Mouse (Mus musculus): ENCODE results near the gene Sftpa1. TPM values are rescaled to one million over a fixed set of nuclear protein-coding genes. Genes with fewer than 3 reads are reported as not detected.

The Sftpa1 gene
- polyA plus RNA-seq, 1 experiment from 2014 or later, result not detected

DNA sequence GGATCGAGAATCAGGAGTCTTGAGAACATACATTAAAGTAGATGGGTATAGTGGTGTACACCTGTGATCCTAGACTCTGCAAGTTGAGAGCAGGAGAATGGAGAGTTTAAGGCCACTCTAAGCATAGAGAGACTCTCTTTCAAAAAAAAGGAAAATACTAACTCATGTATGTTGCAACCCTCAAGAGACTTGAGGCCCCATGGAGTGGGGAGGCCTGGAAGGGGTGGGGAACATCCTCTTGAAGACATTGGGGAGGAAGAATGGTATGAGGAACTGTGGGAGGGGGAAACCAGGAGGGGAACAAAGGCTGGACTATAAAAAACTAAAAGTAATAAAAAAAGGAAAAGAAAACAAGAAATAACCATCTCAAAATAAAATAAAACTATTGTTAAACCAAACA, 37.0 kb downstream of the Sftpa1 start:
- ATAC-seq (ENCODE audit: low FRiP score), result no peak
- H3K36me3 ChIP-seq, result no peaks in the 10 kb centered on the region
- no peak overlapping the region for H3K4me2 ChIP-seq
- no peaks in the 10 kb centered on the region for H3K4me1 ChIP-seq (replicated peaks)
- H3K9ac ChIP-seq, result no peak overlapping the region
- WGBS, result 95% methylated on average over 1 of the region's 1 CpGs
- no peak overlapping the region for H3K4me3 ChIP-seq
- H3K9me3 ChIP-seq, result no peaks in the 10 kb centered on the region
- no peaks in the 10 kb centered on the region for H3K27me3 ChIP-seq
- no peak overlapping the region for H3K27ac ChIP-seq

DNA sequence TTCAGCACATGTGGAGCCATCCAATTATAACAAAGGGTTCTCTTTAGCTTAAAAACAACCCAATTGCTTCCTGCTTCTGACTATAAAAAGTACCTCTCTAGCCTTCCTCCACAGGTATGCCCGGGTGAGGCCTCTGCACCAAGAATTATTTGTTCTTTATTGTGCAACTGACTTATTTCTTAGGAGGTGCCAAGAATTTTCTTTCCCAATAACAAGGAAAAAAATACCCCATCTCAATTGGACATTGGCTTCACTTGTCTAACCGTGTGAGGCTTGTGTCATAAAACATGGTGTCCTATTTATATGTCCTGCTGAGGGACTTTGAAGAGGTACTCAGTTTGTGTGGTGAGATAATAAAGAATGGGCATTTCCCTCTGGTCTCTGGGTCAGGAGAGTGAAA, 38.9 kb downstream of the Sftpa1 start:
- no peak overlapping the region for H3K4me3 ChIP-seq
- H3K36me3 ChIP-seq, result no peaks in the 10 kb centered on the region
- H3K4me1 ChIP-seq (replicated peaks), result no peaks in the 10 kb centered on the region
- H3K9me3 ChIP-seq, result no peaks in the 10 kb centered on the region
- H3K27ac ChIP-seq, result no peak overlapping the region
- H3K4me2 ChIP-seq, result no peak overlapping the region
- H3K9ac ChIP-seq, result no peak overlapping the region
- no peaks in the 10 kb centered on the region for H3K27me3 ChIP-seq
- 91% methylated on average over 2 of the region's 2 CpGs for WGBS
- no peak for ATAC-seq (ENCODE audit: low FRiP score)

DNA sequence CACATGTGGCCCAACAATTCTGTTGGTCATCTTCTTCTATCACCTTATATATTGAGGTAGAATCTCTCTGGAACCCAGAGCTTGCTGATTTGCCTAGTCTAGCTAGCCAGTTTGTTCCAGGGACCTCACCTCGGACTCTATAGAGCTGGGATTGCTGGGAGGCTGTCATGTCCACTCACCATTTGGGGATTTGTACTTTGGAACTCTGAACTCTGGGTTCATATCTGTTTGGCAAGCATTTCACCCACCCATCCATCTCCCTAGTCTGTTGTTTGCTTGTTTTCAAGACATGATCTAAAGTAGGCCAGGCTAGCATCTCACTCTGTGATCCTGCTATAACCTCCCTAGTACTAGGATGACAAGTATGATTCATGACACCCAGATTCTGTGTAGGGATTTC, 43.2 kb downstream of the Sftpa1 start:
- Histone ChIP-seq H3K4me3 (no peak overlapping the region), H3K4me1 (replicated peaks) (no peaks in the 10 kb centered on the region), H3K27me3 (no peaks in the 10 kb centered on the region), H3K4me2 (no peak overlapping the region), H3K27ac (no peak overlapping the region), H3K36me3 (no peaks in the 10 kb centered on the region), H3K9me3 (no peaks in the 10 kb centered on the region), H3K9ac (no peak overlapping the region)
- no peak for ATAC-seq (ENCODE audit: low FRiP score)
- WGBS, result 83% methylated on average over 1 of the region's 1 CpGs

DNA sequence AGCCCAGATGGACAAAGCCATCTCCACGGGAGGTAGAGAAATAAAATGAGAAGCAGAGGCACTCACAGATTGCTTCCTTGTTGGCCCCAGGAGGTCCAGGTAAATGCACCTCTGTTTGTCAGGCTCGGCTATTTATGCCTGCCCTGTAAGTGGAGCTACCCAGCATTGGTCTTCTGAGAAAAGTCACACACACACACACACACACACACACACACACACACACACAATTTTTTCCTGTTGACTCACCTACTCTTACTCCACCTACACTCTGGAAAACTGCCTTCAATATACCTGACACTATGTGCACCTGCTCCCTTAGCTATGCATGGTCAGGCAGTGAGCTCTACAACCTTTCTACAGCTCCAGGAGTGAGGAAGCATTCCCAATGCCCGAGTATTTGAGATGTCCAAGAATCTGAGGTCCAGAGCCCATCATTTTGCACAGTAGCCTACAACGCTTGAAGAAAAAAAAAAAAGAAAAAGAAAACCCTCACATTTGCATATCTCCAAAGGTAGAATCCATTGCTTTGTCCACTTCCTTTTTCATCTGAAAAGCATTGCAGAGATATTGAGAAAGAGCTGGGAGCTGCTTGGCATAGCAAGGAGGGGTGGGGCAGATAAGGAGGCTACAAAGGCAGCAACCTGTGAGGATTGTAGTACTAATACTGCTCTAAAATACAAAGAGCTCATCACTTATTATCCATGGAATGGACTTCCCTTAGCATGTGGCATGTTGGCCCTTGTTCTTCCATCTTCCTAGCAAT, 53.7 kb downstream of the Sftpa1 start, which contains the start of gene Sftpd:
Gene Sftpd (minus strand): TSS at position 91 of the 763 bp plus-strand sequence.
- H3K4me1 ChIP-seq (replicated peaks), result no peaks in the 10 kb centered on the region
- H3K4me3 ChIP-seq, result no peak within 1 kb of the TSS
- WGBS, result 81% methylated on average over 4 of the region's 4 CpGs
- no peak for ATAC-seq (ENCODE audit: low FRiP score)
- no peaks in the 10 kb centered on the region for H3K36me3 ChIP-seq
- H3K27ac ChIP-seq, result no peak within 1 kb of the TSS
- no peak within 1 kb of the TSS for H3K4me2 ChIP-seq
- H3K9me3 ChIP-seq, result no peaks in the 10 kb centered on the region
- H3K27me3 ChIP-seq, result no peaks in the 10 kb centered on the region
- H3K9ac ChIP-seq, result no peak within 1 kb of the TSS

Other genes with a start within 250 kb of the Sftpa1 start
- gene Sh2d4b, start 238.5 kb upstream of the Sftpa1 start, polyA plus RNA-seq (2015; fragmentation: Nextera tagmentation; extraction: Ambion mirVana), result 1.1 and 1.9 TPM in 2 replicates
- 76.4 and 77.0 TPM in 2 replicates for gene Tspan14, start 165.0 kb upstream of the Sftpa1 start, polyA plus RNA-seq (2015; fragmentation: Nextera tagmentation; extraction: Ambion mirVana)
- 78.5 and 81.6 TPM in 2 replicates for gene Fam213a, start 118.0 kb upstream of the Sftpa1 start, polyA plus RNA-seq (2015; fragmentation: Nextera tagmentation; extraction: Ambion mirVana)
- gene Dydc2, start 62.6 kb upstream of the Sftpa1 start, polyA plus RNA-seq (2015; fragmentation: Nextera tagmentation; extraction: Ambion mirVana), result 0.66 and 1.1 TPM in 2 replicates
- gene Dydc1, start 58.9 kb upstream of the Sftpa1 start, polyA plus RNA-seq (2015; fragmentation: Nextera tagmentation; extraction: Ambion mirVana), result 0.22 TPM in 1 of 2 replicates, not detected in the other
- not detected in 2 replicates for gene Mat1a, start 26.7 kb upstream of the Sftpa1 start, polyA plus RNA-seq (2015; fragmentation: Nextera tagmentation; extraction: Ambion mirVana)
- not detected in 2 replicates for gene Mbl1, start 19.7 kb downstream of the Sftpa1 start, polyA plus RNA-seq (2015; fragmentation: Nextera tagmentation; extraction: Ambion mirVana)
- not detected in 2 replicates for gene Sftpd, start 53.4 kb downstream of the Sftpa1 start, polyA plus RNA-seq (2015; fragmentation: Nextera tagmentation; extraction: Ambion mirVana)
- gene Gm2832, start 147.0 kb downstream of the Sftpa1 start, polyA plus RNA-seq (2015; fragmentation: Nextera tagmentation; extraction: Ambion mirVana), result 0.16 and 0.17 TPM in 2 replicates
- gene Gm5798, start 216.8 kb downstream of the Sftpa1 start, polyA plus RNA-seq (2015; fragmentation: Nextera tagmentation; extraction: Ambion mirVana), result not detected in 2 replicates